Mouse (Mus musculus) stomach, embryonic 14.5 days (tissue): ENCODE results near the gene Ppp2r2c. TPM values are rescaled to one million over a fixed set of nuclear protein-coding genes. Genes with fewer than 3 reads are reported as not detected.

Experiments
- ATAC-seq: fragments of 200-750 bp; cut with Nextera tagmentation; 2 replicates; pipeline ENCODE4 v1.8.0; 2017; ENCODE audit warnings: low read depth, moderate TSS enrichment; ENCODE audit not compliant: insufficient number of reproducible peaks, insufficient read depth, low FRiP score
- H3K27ac ChIP-seq: fragments of 300-500 bp; sonication (generic); 2 replicates; pipeline ENCODE4 v1.5.1; 2014; ENCODE audit warnings: mild to moderate bottlenecking, low read length, moderate library complexity, mixed read lengths
- H3K27me3 ChIP-seq: fragments of 300-500 bp; sonication (generic); 2 replicates; pipeline ENCODE4 v1.6.1; 2014; ENCODE audit warnings: low read length, control low read depth, mixed read lengths; ENCODE audit not compliant: control insufficient read depth, insufficient read depth
- H3K36me3 ChIP-seq: fragments of 300-500 bp; sonication (generic); 2 replicates; pipeline ENCODE4 v1.6.1; 2014; ENCODE audit warnings: mild to moderate bottlenecking, control low read depth, low read length, moderate library complexity, mixed read lengths; ENCODE audit not compliant: control insufficient read depth, insufficient read depth
- H3K4me1 ChIP-seq: fragments of 300-500 bp; sonication (generic); 2 replicates; pipeline ENCODE4 v1.6.1; 2014; ENCODE audit warnings: low read length, control low read depth, mixed read lengths; ENCODE audit not compliant: control insufficient read depth, insufficient read depth
- H3K4me2 ChIP-seq: fragments of 300-500 bp; sonication (generic); replicated peaks from 2 replicates; pipeline ENCODE4 v1.6.1; 2014; ENCODE audit warnings: low read depth, low read length, control low read depth
- H3K4me3 ChIP-seq: fragments of 300-500 bp; sonication (generic); 2 replicates; pipeline ENCODE4 v1.5.1; 2014; ENCODE audit warnings: low read depth, low read length, control low read depth
- H3K9ac ChIP-seq: fragments of 300-500 bp; sonication (generic); replicated peaks from 2 replicates; pipeline ENCODE4 v1.6.1; 2014; ENCODE audit warnings: low read depth, mild to moderate bottlenecking, control low read depth, low read length, moderate library complexity, mixed read lengths
- H3K9me3 ChIP-seq: fragments of 300-500 bp; sonication (generic); 2 replicates; pipeline ENCODE4 v1.6.1; 2016; ENCODE audit warnings: low read depth, low read length, control low read depth; ENCODE audit not compliant: control insufficient read depth
- WGBS: fragments of 180-500 bp; shearing (Covaris S2); extraction: QIAGEN DNeasy Blood & Tissue Kit; methylation state at CpG from one replicate; pipeline ENCODE4 v1.1.7; 2014; 5-methylcytosine and 5-hydroxymethylcytosine counted together
- polyA plus RNA-seq: library from polyadenylated mRNA; unstranded; fragments of >200 nt; fragmentation: Nextera tagmentation; extraction: Ambion mirVana; gene quantifications from 2 replicates; pipeline ENCODE4 v1.2.1, GENCODE M21; 2014

The Ppp2r2c gene
- polyA plus RNA-seq, 1 experiment from 2014 or later = 1.0 TPM

DNA sequence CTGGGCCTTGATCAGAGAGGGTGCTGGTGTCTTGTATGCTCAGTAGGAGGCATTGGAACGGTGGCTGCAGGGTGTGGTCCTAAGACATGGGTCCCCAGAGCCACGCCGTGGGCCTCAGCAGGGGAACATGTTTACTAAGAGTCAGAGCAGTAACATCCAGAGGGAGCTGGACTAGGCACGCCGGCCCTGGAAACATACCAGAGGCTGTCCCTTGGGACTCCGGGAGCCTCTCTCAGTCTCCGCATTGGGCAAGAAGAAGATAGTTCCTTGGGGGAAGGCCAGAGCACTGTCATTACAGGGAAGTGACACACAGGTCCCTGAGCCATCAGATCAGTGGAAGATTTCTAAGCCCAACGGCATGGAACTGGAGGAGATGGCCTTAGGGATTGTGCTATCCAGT, 36.9 kb downstream of the Ppp2r2c start:
- ATAC-seq = no peak
- Histone ChIP-seq H3K9me3 (no peaks in the 10 kb centered on the region), H3K27me3 (0 out of 2 replicates have a peak, but pooled peaks cover 2% of the 10 kb centered on the region), H3K9ac (no peak overlapping the region), H3K36me3 (no peaks in the 10 kb centered on the region), H3K4me3 (no peak overlapping the region), H3K4me2 (no peak overlapping the region), H3K4me1 (no peaks in the 10 kb centered on the region), H3K27ac (no peak overlapping the region)
- WGBS = 74% methylated on average over 8 of the region's 8 CpGs

DNA sequence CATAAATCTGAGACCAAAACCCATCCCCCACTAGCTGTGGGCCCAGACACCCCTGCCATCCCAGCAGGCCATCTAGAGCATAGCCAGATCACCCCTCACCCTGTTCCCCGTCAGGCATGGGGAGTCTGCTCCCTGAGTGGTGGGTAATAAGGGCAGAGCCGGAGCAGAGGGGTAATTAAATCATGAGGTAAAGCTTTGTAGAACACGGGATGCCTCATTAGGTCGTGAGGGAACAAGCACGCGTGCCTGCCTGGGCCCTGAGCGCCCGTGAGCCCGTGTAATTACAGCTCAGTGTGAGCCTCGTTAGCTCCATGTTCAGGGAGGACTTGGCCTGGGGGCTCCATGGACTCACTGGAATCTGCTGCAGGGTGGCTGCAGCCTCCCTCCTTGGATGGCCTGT, 39.4 kb downstream of the Ppp2r2c start:
- Histone ChIP-seq H3K4me3 (no peak overlapping the region), H3K27me3 (0 out of 2 replicates have a peak, but pooled peaks cover 9% of the 10 kb centered on the region), H3K9me3 (no peaks in the 10 kb centered on the region), H3K27ac (no peak overlapping the region), H3K36me3 (no peaks in the 10 kb centered on the region), H3K4me2 (no peak overlapping the region), H3K9ac (no peak overlapping the region), H3K4me1 (no peaks in the 10 kb centered on the region)
- WGBS = 68% methylated on average over 10 of the region's 10 CpGs
- no peak for ATAC-seq

DNA sequence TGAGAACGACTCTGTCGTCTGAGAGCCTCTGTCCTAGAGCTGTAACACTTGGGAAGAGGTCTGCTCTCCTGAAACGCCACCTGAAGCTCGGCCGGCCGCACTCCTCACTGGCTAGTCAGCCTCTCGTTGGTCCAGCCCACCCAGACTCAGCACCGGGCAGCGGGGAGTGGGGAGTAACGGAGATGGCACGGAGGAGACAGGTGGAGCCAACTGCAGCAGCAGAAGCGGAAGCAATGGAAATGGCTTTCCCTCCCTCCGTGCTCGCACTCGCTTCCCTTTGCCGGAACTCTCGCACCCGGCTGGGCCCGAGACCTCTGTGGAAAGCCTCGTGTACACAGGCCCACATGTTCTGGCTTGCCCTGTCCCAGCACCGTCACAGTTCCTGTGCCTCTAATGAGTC, 41.2 kb downstream of the Ppp2r2c start:
- ATAC-seq = no peak
- no peak overlapping the region for H3K27ac ChIP-seq
- no peak overlapping the region for H3K4me2 ChIP-seq
- no peak overlapping the region for H3K4me3 ChIP-seq
- no peaks in the 10 kb centered on the region for H3K36me3 ChIP-seq
- 78% methylated on average over 19 of the region's 21 CpGs for WGBS
- 0 out of 2 replicates have a peak, but pooled peaks cover 9% of the 10 kb centered on the region for H3K27me3 ChIP-seq
- no peaks in the 10 kb centered on the region for H3K9me3 ChIP-seq
- H3K9ac ChIP-seq = no peak overlapping the region
- H3K4me1 ChIP-seq = no peaks in the 10 kb centered on the region

DNA sequence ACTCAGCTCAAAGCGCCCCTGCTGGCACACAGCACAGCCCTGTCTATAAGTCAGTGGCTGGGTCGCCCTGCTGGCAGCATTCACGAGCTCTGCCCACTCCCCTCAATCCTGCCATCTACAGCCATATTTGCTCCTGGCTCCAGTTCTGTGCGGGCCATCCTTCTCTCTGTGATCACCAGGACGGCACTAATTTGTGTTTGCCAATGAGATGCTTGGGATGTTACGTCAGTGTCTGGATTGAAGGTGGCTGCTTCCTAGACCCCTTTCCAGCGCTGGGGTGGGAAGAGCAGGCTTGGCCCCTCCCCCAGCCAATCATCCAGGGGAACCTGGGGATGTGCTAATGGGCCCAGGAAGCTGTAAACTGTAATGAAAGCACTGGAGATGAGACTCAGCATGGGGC, 42.7 kb downstream of the Ppp2r2c start:
- H3K4me3 ChIP-seq = no peak overlapping the region
- H3K4me2 ChIP-seq = no peak overlapping the region
- no peaks in the 10 kb centered on the region for H3K9me3 ChIP-seq
- no peak overlapping the region for H3K9ac ChIP-seq
- 0 out of 2 replicates have a peak, but pooled peaks cover 9% of the 10 kb centered on the region for H3K27me3 ChIP-seq
- H3K4me1 ChIP-seq = no peaks in the 10 kb centered on the region
- ATAC-seq = no peak
- 20% methylated on average over 7 of the region's 7 CpGs for WGBS
- no peaks in the 10 kb centered on the region for H3K36me3 ChIP-seq
- no peak overlapping the region for H3K27ac ChIP-seq

DNA sequence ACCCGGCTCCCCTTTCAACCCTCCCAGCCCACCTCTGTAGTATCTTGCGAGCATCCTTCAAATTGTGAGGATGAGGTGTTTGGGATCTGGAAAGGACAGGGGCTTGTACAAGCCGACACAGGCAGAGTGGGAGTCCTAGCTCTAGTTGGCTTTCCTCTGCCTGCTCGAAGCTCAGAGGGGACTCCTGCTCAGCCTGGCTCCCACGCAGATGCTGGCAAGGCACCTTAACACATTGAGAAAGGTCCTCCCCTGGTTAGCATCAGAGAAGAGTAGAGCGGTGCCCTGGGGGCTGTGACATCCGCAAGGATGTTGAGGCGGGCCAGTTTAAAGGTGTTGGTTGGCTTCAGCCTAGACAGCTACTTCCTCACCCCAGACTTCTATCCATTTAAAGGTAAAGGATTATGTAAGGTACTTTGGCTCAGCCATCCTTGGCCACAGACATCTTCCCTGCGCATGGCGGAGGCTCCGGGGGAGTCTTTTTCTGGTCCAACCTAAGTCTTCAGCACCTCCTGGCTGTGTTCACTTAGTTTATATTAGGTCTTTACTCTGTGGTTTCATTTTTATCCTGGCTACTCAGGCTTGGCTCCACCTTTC, 43.5 kb downstream of the Ppp2r2c start:
- Histone ChIP-seq H3K4me3 (no peak overlapping the region), H3K9me3 (no peaks in the 10 kb centered on the region), H3K4me1 (no peaks in the 10 kb centered on the region), H3K36me3 (no peaks in the 10 kb centered on the region), H3K9ac (no peak overlapping the region), H3K27me3 (0 out of 2 replicates have a peak, but pooled peaks cover 7% of the 10 kb centered on the region), H3K27ac (no peak overlapping the region), H3K4me2 (no peak overlapping the region)
- ATAC-seq = no peak
- 59% methylated on average over 11 of the region's 11 CpGs for WGBS

DNA sequence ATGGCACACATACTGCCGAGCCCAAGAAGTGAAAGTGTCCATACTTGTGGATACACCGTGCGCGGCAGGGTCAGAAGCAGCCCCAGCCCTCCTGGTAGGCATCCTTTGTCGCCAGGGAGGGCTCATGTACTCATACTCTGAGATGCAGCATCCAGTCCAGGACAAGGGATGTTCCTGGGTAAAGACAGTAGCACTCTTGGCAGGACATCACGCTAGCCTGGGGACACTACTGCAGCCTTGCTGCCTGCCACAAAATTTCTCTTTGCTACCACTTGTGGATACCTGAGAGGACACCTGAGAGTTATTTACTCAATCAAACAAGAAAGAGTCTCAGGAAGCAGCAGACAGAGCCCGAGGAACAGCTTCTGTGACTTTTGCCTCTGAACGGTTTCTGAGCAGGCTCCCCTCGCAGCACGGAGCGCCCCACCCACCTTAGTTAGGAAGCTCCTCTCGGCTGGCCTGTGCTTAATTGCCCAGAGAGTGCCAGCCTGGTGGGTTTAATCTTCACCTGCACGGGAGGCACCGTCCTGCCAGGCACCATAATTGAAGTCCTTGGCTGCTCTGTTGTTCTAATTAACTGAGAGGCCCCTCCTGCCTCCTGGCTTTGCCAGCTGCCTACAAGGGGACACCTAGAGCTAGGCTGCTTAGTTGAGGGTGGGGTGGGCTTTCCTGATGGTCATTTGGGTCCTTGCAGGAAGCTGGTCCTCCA, 44.4 kb downstream of the Ppp2r2c start:
- no peaks in the 10 kb centered on the region for H3K4me1 ChIP-seq
- H3K36me3 ChIP-seq = no peaks in the 10 kb centered on the region
- no peak for ATAC-seq
- H3K9ac ChIP-seq = no peak overlapping the region
- H3K27ac ChIP-seq = no peak overlapping the region
- WGBS = 64% methylated on average over 14 of the region's 14 CpGs
- no peak overlapping the region for H3K4me3 ChIP-seq
- H3K4me2 ChIP-seq = no peak overlapping the region
- 0 out of 2 replicates have a peak, but pooled peaks cover 7% of the 10 kb centered on the region for H3K27me3 ChIP-seq
- H3K9me3 ChIP-seq = no peaks in the 10 kb centered on the region

DNA sequence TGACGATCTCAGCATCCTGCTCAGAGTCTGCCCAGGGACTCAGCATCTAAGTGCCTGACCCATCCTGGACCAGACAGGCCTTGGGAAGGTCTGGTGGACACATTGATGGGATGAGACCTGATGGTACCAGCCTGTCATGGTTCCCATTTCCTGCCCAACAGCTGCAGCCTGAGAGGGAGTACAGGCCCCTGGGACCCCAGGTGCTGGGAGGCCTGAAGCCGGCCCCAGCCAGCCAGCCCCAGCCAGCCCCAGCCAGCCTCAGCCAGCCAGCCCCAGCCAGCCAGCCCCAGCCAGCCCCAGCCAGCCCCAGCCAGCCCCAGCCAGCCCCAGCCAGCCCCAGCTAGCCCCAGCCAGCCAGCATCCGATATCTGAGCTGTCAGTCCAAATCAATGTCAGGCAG, 46.9 kb downstream of the Ppp2r2c start:
- Histone ChIP-seq H3K4me2 (no peak overlapping the region), H3K27me3 (0 out of 2 replicates have a peak, but pooled peaks cover 7% of the 10 kb centered on the region), H3K27ac (no peak overlapping the region), H3K9ac (no peak overlapping the region), H3K4me3 (no peak overlapping the region), H3K9me3 (no peaks in the 10 kb centered on the region), H3K4me1 (no peaks in the 10 kb centered on the region), H3K36me3 (no peaks in the 10 kb centered on the region)
- WGBS = 77% methylated on average over 3 of the region's 3 CpGs
- no peak for ATAC-seq

DNA sequence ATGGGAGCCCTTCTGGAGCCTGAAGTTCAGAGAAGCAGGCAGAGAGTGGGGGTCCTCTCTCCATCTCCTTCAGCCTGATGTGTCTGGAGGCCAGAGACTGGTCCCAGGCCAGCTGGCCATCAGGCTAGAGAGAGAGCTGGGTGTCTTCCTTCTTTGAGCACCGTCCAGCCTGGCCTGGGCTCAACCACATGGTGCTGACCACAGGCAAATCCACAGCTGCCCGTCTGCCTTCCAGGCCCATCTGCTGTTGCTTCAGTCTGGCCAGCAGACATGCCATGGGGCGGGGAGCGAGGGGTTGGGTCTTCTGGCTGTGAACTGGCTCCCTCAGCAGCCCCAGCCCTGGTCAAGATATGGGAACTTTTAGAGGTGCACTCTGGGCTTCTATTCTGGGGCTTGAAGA, 48.3 kb downstream of the Ppp2r2c start:
- 0 out of 2 replicates have a peak, but pooled peaks cover 7% of the 10 kb centered on the region for H3K27me3 ChIP-seq
- no peak overlapping the region for H3K9ac ChIP-seq
- no peaks in the 10 kb centered on the region for H3K9me3 ChIP-seq
- H3K36me3 ChIP-seq = no peaks in the 10 kb centered on the region
- no peak overlapping the region for H3K27ac ChIP-seq
- H3K4me2 ChIP-seq = no peak overlapping the region
- 70% methylated on average over 4 of the region's 4 CpGs for WGBS
- H3K4me1 ChIP-seq = no peaks in the 10 kb centered on the region
- no peak overlapping the region for H3K4me3 ChIP-seq
- no peak for ATAC-seq
